Mouse (Mus musculus) heart, embryonic 11.5 days (tissue): Measurements from ENCODE around the gene Cacna2d1. TPM values are rescaled to one million over a fixed set of nuclear protein-coding genes. Genes with fewer than 3 reads are reported as not detected.

Experiments used
- ATAC-seq: fragments of 200-750 bp; cut with Nextera tagmentation; replicated peaks from 2 replicates; pipeline ENCODE4 v1.8.0; 2017; ENCODE audit warnings: moderate library complexity; ENCODE audit not compliant: insufficient number of reproducible peaks, low FRiP score, low TSS enrichment
- H3K27ac ChIP-seq: fragments of 300-500 bp; sonication (generic); 2 replicates; pipeline ENCODE4 v1.5.1; 2014; ENCODE audit warnings: mild to moderate bottlenecking, low read depth, low read length
- H3K27me3 ChIP-seq: fragments of 300-500 bp; sonication (generic); 2 replicates; pipeline ENCODE4 v1.6.1; 2014; ENCODE audit warnings: mild to moderate bottlenecking, low read length, mixed read lengths; ENCODE audit not compliant: control insufficient read depth, insufficient read depth
- H3K36me3 ChIP-seq: fragments of 300-500 bp; sonication (generic); 2 replicates; pipeline ENCODE4 v1.6.1; 2014; ENCODE audit warnings: mild to moderate bottlenecking, low read length, moderate library complexity, mixed read lengths; ENCODE audit not compliant: control insufficient read depth, insufficient read depth
- H3K4me1 ChIP-seq: fragments of 300-500 bp; sonication (generic); 2 replicates; pipeline ENCODE4 v1.6.1; 2014; ENCODE audit warnings: low read length; ENCODE audit not compliant: control insufficient read depth, insufficient read depth
- H3K4me2 ChIP-seq: fragments of 300-500 bp; sonication (generic); 2 replicates; pipeline ENCODE4 v1.6.1; 2014; ENCODE audit warnings: mild to moderate bottlenecking, moderate library complexity
- H3K4me3 ChIP-seq: fragments of 300-500 bp; sonication (generic); 2 replicates; pipeline ENCODE4 v1.5.1; 2014; ENCODE audit warnings: low read depth, low read length
- H3K9ac ChIP-seq: fragments of 300-500 bp; sonication (generic); 2 replicates; pipeline ENCODE4 v1.6.1; 2014; ENCODE audit warnings: mild to moderate bottlenecking, low read depth, low read length, moderate library complexity
- H3K9me3 ChIP-seq: fragments of 300-500 bp; sonication (generic); replicated peaks from 2 replicates; pipeline ENCODE4 v1.6.1; 2016; ENCODE audit warnings: low read length; ENCODE audit not compliant: control insufficient read depth
- WGBS: fragments of 180-500 bp; shearing (Covaris S2); extraction: QIAGEN DNeasy Blood & Tissue Kit; methylation state at CpG from one replicate; pipeline ENCODE4 v1.1.7; 2014; ENCODE audit not compliant: insufficient replicate concordance; 5-methylcytosine and 5-hydroxymethylcytosine counted together
- polyA plus RNA-seq: library from polyadenylated mRNA; unstranded; fragments of >200 nt; fragmentation: Nextera tagmentation; extraction: Ambion mirVana; gene quantifications from 2 replicates; pipeline ENCODE4 v1.2.1, GENCODE M21; 2014

Gene Cacna2d1
- polyA plus RNA-seq, 1 experiment from 2014 or later: 17.9 TPM

DNA sequence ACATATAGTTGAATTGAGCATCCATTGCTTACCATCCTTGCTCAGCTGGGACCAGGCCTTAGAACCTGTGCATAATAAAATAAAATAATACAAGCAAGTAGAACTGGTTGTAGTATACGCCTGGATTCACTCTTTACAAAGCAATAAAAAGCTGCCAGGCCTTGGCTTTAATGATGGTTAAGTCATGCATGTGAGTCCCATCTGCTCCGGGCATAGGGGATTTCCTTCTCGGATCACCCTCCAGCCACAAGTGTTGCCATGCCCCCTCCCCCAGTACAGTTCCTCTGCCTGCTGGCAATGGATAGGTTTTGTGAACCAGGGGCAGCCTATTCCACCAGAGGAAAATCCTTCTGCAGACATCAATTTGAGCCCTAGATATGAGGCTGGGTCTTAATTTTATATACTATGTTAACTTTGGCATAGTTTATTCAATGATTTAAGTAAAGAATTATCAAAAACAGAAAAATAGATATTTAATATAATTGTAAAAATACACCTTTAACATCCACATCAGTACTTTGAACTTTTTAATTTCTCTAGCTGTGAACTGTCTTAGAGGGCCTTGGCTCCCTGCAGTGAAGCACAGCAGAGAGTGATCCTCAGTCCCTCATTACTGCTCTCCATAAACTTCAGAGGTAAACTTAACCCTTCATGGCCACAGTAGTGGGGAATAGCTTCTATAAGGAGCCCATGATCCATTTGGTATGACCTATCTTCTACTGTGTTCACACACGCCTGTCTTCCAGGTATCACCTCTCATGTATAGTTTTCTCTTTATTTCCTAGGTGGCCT lies 90.3 kb downstream of the Cacna2d1 start:
- H3K27ac ChIP-seq: no peak overlapping the region
- no peaks in the 10 kb centered on the region for H3K27me3 ChIP-seq
- H3K4me2 ChIP-seq: no peak overlapping the region
- ATAC-seq: no peak
- H3K4me3 ChIP-seq: no peak overlapping the region
- no peaks in the 10 kb centered on the region for H3K9me3 ChIP-seq
- H3K4me1 ChIP-seq: no peaks in the 10 kb centered on the region
- no peak overlapping the region for H3K9ac ChIP-seq
- no peaks in the 10 kb centered on the region for H3K36me3 ChIP-seq
- WGBS: 72% methylated on average over 4 of the region's 4 CpGs

DNA sequence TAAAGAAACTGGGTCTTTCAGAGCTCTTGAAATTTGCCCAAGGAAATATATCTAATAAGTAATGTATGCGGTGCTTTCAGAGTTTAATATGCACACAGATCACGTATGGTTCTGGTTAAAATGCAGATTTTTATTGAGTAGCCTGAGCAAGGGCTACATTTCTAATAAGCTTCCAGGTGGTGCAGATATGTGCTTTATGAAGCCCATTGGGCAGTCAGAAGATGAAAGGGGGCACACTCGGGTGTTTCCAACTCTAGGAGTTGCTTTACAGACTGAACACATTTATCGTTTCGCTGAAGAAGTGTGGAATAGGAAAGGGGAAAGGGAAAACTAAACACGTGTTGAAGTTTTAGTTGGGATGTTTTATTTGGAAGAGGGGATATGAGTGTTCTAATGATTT lies 94.4 kb downstream of the Cacna2d1 start:
- no peaks in the 10 kb centered on the region for H3K27me3 ChIP-seq
- no peak overlapping the region for H3K4me2 ChIP-seq
- H3K4me1 ChIP-seq: no peaks in the 10 kb centered on the region
- H3K4me3 ChIP-seq: no peak overlapping the region
- no peak overlapping the region for H3K27ac ChIP-seq
- H3K9me3 ChIP-seq: no peaks in the 10 kb centered on the region
- H3K36me3 ChIP-seq: no peaks in the 10 kb centered on the region
- 82% methylated on average over 6 of the region's 6 CpGs for WGBS
- no peak overlapping the region for H3K9ac ChIP-seq
- ATAC-seq: no peak

DNA sequence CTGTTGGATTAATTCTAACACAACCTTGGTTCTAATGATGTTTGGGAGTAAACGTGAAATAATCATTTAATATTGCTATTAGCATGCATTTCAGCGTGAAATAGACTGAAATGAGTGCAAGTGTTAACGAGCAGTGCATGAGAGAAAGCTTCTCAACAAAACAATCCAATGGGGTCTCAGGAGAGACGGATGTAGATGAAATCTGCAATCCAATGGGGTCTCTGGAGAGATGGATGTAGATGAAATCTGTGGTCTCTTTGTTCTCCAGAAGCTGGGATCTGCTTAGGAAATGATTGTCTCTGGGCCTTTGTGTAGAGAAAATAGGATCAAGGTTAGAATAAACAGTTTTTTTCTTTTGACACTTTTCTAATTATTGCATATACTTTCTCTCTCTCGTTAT lies 95.0 kb downstream of the Cacna2d1 start:
- H3K4me2 ChIP-seq: no peak overlapping the region
- no peak for ATAC-seq
- H3K9ac ChIP-seq: no peak overlapping the region
- H3K9me3 ChIP-seq: no peaks in the 10 kb centered on the region
- H3K36me3 ChIP-seq: no peaks in the 10 kb centered on the region
- WGBS: 77% methylated on average over 5 of the region's 5 CpGs
- no peak overlapping the region for H3K4me3 ChIP-seq
- no peak overlapping the region for H3K27ac ChIP-seq
- no peaks in the 10 kb centered on the region for H3K27me3 ChIP-seq
- H3K4me1 ChIP-seq: no peaks in the 10 kb centered on the region

DNA sequence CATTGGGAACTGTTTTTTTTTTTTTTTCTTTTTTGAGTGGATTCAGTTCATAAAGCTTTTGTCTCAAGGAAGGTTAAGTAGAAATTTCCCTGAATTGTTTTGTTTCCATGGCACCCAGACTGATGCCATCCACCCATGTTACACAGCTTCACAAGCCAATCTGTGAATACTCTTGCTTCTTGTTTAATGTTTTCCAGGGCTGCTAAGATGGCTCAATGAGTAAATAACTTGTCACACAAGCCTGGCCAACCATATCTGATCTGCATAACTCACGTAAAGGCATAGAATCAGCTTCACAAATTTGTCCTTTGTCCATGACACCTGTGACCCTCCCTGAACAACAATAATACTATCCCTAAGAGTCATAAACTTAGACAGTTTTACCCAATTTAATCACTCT lies 99.1 kb downstream of the Cacna2d1 start:
- Histone ChIP-seq H3K9ac (no peak overlapping the region), H3K27ac (no peak overlapping the region), H3K4me1 (no peaks in the 10 kb centered on the region), H3K4me2 (no peak overlapping the region), H3K36me3 (no peaks in the 10 kb centered on the region), H3K9me3 (no peaks in the 10 kb centered on the region), H3K27me3 (no peaks in the 10 kb centered on the region), H3K4me3 (no peak overlapping the region)
- WGBS: 83% methylated on average over 1 of the region's 1 CpGs
- ATAC-seq: no peak

DNA sequence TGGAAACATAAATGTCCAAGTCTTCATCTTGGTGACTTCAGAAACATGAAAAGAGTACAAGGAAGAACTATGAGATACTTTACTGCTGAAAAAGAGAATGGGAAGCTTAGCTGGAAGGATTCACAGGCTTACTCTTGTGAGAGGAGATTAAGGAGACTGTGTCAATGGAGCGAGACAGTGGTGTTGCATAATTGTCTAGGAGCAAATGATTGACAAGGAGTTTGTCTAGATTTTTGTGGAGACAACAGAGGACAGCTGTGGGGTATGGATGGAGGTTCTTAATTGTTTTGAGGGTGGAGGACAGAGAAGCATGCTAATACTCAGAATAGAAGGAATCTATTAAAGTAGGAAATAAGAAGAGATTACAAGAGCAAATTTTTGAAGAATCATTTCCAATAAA lies 100.8 kb downstream of the Cacna2d1 start:
- Histone ChIP-seq H3K9ac (no peak overlapping the region), H3K4me3 (no peak overlapping the region), H3K27ac (no peak overlapping the region), H3K27me3 (no peaks in the 10 kb centered on the region), H3K9me3 (no peaks in the 10 kb centered on the region), H3K4me1 (no peaks in the 10 kb centered on the region), H3K36me3 (no peaks in the 10 kb centered on the region), H3K4me2 (no peak overlapping the region)
- ATAC-seq: no peak
- WGBS: 82% methylated on average over 1 of the region's 1 CpGs

DNA sequence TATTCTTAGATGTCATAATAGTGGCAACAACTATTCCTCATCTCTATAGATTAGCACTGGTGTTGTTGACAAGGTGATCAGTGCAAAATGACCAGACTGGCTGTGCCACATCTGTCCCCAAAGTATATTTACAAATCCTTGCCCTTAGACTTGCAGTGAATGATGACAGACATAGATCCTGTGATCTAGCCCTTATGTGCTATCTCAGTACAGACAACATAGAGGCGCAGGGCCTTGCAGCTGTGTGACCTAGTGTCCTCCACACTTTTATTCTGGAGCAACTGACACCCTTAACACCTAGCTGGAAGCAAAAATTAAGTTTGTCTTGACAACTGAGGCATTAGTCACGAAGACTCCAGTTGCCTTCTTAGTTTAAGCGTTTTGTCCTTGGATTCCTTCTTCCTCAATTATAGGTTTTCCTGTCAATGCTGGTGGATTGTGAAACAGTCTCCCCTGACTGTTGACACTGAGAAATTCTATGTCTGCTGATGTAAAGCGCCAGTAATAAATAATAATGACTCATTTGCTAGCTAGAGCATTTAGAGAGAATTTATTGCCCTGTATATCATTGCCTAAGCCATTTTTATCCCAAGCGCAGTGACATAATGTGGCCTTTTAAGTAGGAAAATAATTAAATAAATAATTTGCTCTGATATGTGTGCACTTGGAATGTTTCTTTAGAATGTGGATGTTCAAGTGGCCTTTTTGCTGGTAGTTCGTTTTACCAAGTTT lies 110.8 kb downstream of the Cacna2d1 start:
- no peak for ATAC-seq
- Histone ChIP-seq H3K9me3 (no peaks in the 10 kb centered on the region), H3K4me2 (no peak overlapping the region), H3K4me3 (no peak overlapping the region), H3K36me3 (no peaks in the 10 kb centered on the region), H3K9ac (no peak overlapping the region), H3K4me1 (peaks cover 4% of the 10 kb centered on the region; the same call in 1 of the 2 replicates), H3K27me3 (no peaks in the 10 kb centered on the region), H3K27ac (no peak overlapping the region)
- 76% methylated on average over 6 of the region's 6 CpGs for whole genome bisulfite sequencing

DNA sequence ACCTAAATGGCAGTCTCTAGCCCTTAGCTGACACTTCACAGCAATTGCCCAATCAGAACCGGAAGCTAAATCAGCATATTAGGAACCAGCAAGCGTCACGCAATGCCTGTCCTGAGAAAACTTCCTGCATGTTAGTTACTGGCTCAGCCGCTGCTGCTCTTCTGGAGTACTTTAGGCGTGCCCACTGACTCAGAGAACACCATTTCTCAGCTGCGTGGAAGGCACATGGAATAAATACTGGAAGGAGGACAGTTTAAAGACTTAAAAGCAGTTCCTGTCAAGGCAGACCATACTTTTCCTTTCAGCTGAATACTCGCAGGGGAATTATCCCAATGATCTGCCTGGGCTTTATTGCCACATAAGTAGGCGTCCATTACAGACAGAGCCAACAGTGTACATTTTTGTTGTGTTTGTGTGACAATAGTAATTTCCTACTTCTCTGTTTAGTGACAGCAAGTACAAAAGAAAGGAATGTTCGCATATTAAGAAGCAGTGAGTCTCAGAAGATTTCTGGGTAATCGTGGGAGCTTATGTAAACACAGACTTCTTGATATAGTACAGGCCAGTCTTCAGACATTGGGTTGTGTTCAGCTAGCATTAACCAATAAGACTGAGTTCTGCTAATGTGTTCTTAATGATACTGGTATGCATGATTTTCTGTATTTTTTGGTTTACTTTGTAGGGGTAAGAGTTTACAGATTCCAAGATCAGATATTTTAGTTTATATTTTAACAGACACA lies 113.1 kb downstream of the Cacna2d1 start:
- no peaks in the 10 kb centered on the region for H3K27me3 ChIP-seq
- no peak for ATAC-seq
- peak overlapping the region; percentile 29; the same call in 1 of the 2 replicates for H3K27ac ChIP-seq
- peak overlapping the region; percentile 11; the same call in 1 of the 2 replicates for H3K4me2 ChIP-seq
- no peak overlapping the region for H3K9ac ChIP-seq
- H3K36me3 ChIP-seq: no peaks in the 10 kb centered on the region
- 62% methylated on average over 10 of the region's 10 CpGs for WGBS
- peaks cover 4% of the 10 kb centered on the region; the same call in 1 of the 2 replicates for H3K4me1 ChIP-seq
- H3K9me3 ChIP-seq: no peaks in the 10 kb centered on the region
- H3K4me3 ChIP-seq: no peak overlapping the region

DNA sequence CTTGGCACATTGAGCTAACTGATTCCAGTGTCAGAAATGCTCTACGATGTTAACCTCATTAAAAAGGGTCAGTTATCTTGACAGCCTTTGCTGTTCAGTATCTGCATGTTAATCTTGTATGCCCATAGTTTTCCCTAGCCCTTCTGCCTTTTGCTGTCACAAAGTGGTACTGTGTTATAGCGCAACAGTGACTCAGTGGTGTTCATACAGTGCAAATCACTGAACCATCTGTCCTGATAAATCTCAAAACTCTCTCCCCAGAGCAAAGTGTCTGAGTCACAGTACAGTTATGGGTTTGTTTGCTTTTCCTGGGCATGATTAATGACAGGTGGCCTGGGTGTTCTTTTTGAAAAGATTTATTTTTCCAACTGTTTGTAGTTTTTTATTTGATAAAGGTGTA lies 122.3 kb downstream of the Cacna2d1 start:
- Histone ChIP-seq H3K4me1 (no peaks in the 10 kb centered on the region), H3K9me3 (no peaks in the 10 kb centered on the region), H3K4me2 (no peak overlapping the region), H3K36me3 (no peaks in the 10 kb centered on the region), H3K4me3 (no peak overlapping the region), H3K27ac (no peak overlapping the region), H3K9ac (no peak overlapping the region), H3K27me3 (no peaks in the 10 kb centered on the region)
- ATAC-seq: no peak
- WGBS: 59% methylated on average over 2 of the region's 2 CpGs
